12 mouse cellular contexts compared by ENCODE assay signal in genomic region chr13:12227606-12228005, GRCm38 (mm10).
"Had no signal": no experiment of that assay in that cellular context is flagged by ENCODE, and none has a peak within 500 bp of the region (broad histone marks: within the 10 kb centered on the region; RNA-seq: fewer than 3 reads in every experiment).

No protein-coding gene starts in this region.

- H3K4me2 ChIP-seq: limb, embryonic 15.5 days; liver, embryonic 12.5 days; midbrain, embryonic 11.5 days; midbrain, embryonic 15.5 days; neural tube, embryonic 13.5 days had no signal

- H3K27me3 ChIP-seq: limb, embryonic 15.5 days; liver, embryonic 12.5 days; megakaryocyte, embryonic 14.5 days; midbrain, embryonic 15.5 days; neural tube, embryonic 13.5 days had no signal

- H3K4me1 ChIP-seq: limb, embryonic 15.5 days; liver, embryonic 12.5 days; midbrain, embryonic 15.5 days; neural tube, embryonic 13.5 days had no signal

- H3K9ac ChIP-seq: limb, embryonic 15.5 days; liver, embryonic 12.5 days; midbrain, embryonic 15.5 days; neural tube, embryonic 13.5 days had no signal

- H3K4me3 ChIP-seq: limb, embryonic 15.5 days; liver, embryonic 12.5 days; megakaryocyte, embryonic 14.5 days; midbrain, embryonic 15.5 days; neural tube, embryonic 13.5 days had no signal

- DNase-seq: layer of hippocampus, adult 9-11 months; layer of hippocampus, postnatal 36 days; right cerebral cortex, postnatal 14 days; thymus, postnatal 36 days had no signal

- H3K9me3 ChIP-seq: limb, embryonic 15.5 days; liver, embryonic 12.5 days; megakaryocyte, embryonic 14.5 days; midbrain, embryonic 15.5 days; neural tube, embryonic 13.5 days had no signal

- ATAC-seq: intestine, embryonic 16.5 days; liver, embryonic 12.5 days; midbrain, embryonic 15.5 days had no signal

- H3K27ac ChIP-seq: limb, embryonic 15.5 days; liver, embryonic 12.5 days; macrophage; midbrain, embryonic 15.5 days; neural tube, embryonic 13.5 days had no signal
